Mouse (Mus musculus) urinary bladder, adult 18-20 months (tissue): Measurements from ENCODE around the gene Tbccd1.

Experiments
- DNase-seq, 2 experiments: peaks; one replicate each; pipeline ENCODE4 v3.0.0; 2022; ENCODE audit warnings: low spot score in 2 of 2, mixed read lengths in 2 of 2

Tbccd1 gene

GRCm38 (mm10) chr16:22857431-22858113, at the start of gene Tbccd1, which contains the start of gene Dnajb11:
Gene Tbccd1, minus strand, starts transcription at chr16:22857669.
Gene Dnajb11, plus strand, starts transcription at chr16:22857845.
- peak; percentile 92 to 97 for DNase-seq

- DNase-seq = no peak
Measured at GRCm38 (mm10) chr16:22901326-22901725, 43.9 kb upstream of the Tbccd1 start.

- no peak for DNase-seq
Measured at GRCm38 (mm10) chr16:22899866-22900570, 42.5 kb upstream of the Tbccd1 start.

GRCm38 (mm10) chr16:22899346-22899745, 41.9 kb upstream of the Tbccd1 start:
- DNase-seq = no peak

- DNase-seq = no peak
Measured at GRCm38 (mm10) chr16:22896618-22897017, 39.1 kb upstream of the Tbccd1 start.

GRCm38 (mm10) chr16:22894095-22894494, 36.6 kb upstream of the Tbccd1 start:
- DNase-seq = no peak

- no peak for DNase-seq
Measured at GRCm38 (mm10) chr16:22891733-22892154, 34.3 kb upstream of the Tbccd1 start.

GRCm38 (mm10) chr16:22890683-22891510, 33.4 kb upstream of the Tbccd1 start, which contains the start of gene Ahsg:
Gene Ahsg, plus strand, starts transcription at chr16:22891277.
- DNase-seq = no peak

- no peak for DNase-seq
Measured at GRCm38 (mm10) chr16:22889716-22890115, 32.2 kb upstream of the Tbccd1 start.

GRCm38 (mm10) chr16:22888835-22889234, 31.4 kb upstream of the Tbccd1 start:
- no peak for DNase-seq

GRCm38 (mm10) chr16:22886726-22887125, 29.3 kb upstream of the Tbccd1 start:
- no peak for DNase-seq

GRCm38 (mm10) chr16:22885356-22885755, 27.9 kb upstream of the Tbccd1 start:
- DNase-seq = no peak

GRCm38 (mm10) chr16:22883441-22883840, 26.0 kb upstream of the Tbccd1 start:
- DNase-seq = no peak

GRCm38 (mm10) chr16:22881487-22881886, 24.0 kb upstream of the Tbccd1 start:
- no peak for DNase-seq

- DNase-seq = no peak
Measured at GRCm38 (mm10) chr16:22880900-22881299, 23.4 kb upstream of the Tbccd1 start.

GRCm38 (mm10) chr16:22879945-22880595, 22.6 kb upstream of the Tbccd1 start:
- DNase-seq = no peak

- DNase-seq = no peak
Measured at GRCm38 (mm10) chr16:22878716-22879115, 21.2 kb upstream of the Tbccd1 start.

- no peak for DNase-seq
Measured at GRCm38 (mm10) chr16:22877660-22878390, 20.4 kb upstream of the Tbccd1 start.

GRCm38 (mm10) chr16:22876218-22877043, 19.0 kb upstream of the Tbccd1 start:
- DNase-seq = peak in 1 of 2 experiments; percentile 6

GRCm38 (mm10) chr16:22873369-22873768, 15.9 kb upstream of the Tbccd1 start:
- DNase-seq = no peak
